Mouse (Mus musculus): ENCODE measurements around the gene Zfp524.
"Not testable (repeated sequence)": the region's sequence is repeated elsewhere in the genome, so short reads cannot be mapped to it uniquely, and the experiment has no call there.

Zfp524 gene

GRCm38 (mm10) chr7:5014251-5015117 is at the start of gene Zfp524, which contains the start of gene Fiz1:
TSS of gene Zfp524 (plus strand) at chr7:5014415.
TSS of gene Fiz1 (minus strand) at chr7:5014697.
- DNase-seq, result peak; percentile 97

GRCm38 (mm10) chr7:4964988-4965387 is 49.2 kb upstream of the Zfp524 start:
- no peak for DNase-seq

- DNase-seq, result no peak
Observed at GRCm38 (mm10) chr7:4971068-4971467, 43.1 kb upstream of the Zfp524 start, which contains the start of gene Sbk3. TSS of gene Sbk3 (minus strand) at chr7:4971168.

- no peak for DNase-seq
Observed at GRCm38 (mm10) chr7:4971710-4972109, 42.5 kb upstream of the Zfp524 start.

- no peak for DNase-seq
Observed at GRCm38 (mm10) chr7:4972321-4973047, 41.7 kb upstream of the Zfp524 start.

GRCm38 (mm10) chr7:4975455-4975854 is 38.8 kb upstream of the Zfp524 start:
- DNase-seq, result no peak

GRCm38 (mm10) chr7:4976832-4977231 is 37.4 kb upstream of the Zfp524 start:
- no peak for DNase-seq

GRCm38 (mm10) chr7:4988250-4988649 is 26.0 kb upstream of the Zfp524 start:
- no peak for DNase-seq

- DNase-seq, result no peak
Observed at GRCm38 (mm10) chr7:4993347-4993998, 20.7 kb upstream of the Zfp524 start.

GRCm38 (mm10) chr7:4993999-4994788 is 20.0 kb upstream of the Zfp524 start:
- no peak for DNase-seq

- DNase-seq, result no peak
Observed at GRCm38 (mm10) chr7:4995268-4996002, 18.8 kb upstream of the Zfp524 start.

- DNase-seq, result peak; percentile 92
Observed at GRCm38 (mm10) chr7:4996003-4996895, 18.0 kb upstream of the Zfp524 start, which contains the start of gene Zfp579. TSS of gene Zfp579 (minus strand) at chr7:4996158.

- DNase-seq, result no peak
Observed at GRCm38 (mm10) chr7:4996934-4997333, 17.3 kb upstream of the Zfp524 start.

GRCm38 (mm10) chr7:4999876-5000275 is 14.3 kb upstream of the Zfp524 start:
- no peak for DNase-seq

GRCm38 (mm10) chr7:5002876-5003275 is 11.3 kb upstream of the Zfp524 start:
- not testable (repeated sequence) for DNase-seq

GRCm38 (mm10) chr7:5008229-5008628 is 6.0 kb upstream of the Zfp524 start:
- DNase-seq, result no peak

- DNase-seq, result no peak
Observed at GRCm38 (mm10) chr7:5012681-5013513, 1.3 kb upstream of the Zfp524 start.

GRCm38 (mm10) chr7:5015118-5016001 is 1.1 kb downstream of the Zfp524 start, which contains the start of gene Gm44973:
TSS of gene Gm44973 (plus strand) at chr7:5015496.
- peak; percentile 92 for DNase-seq
